Mouse (Mus musculus): Measurements from ENCODE around the gene Exd1. TPM values are rescaled to one million over a fixed set of nuclear protein-coding genes. Genes with fewer than 3 reads are reported as not detected.

The Exd1 gene
- total and polyA plus RNA-seq, 2 experiments from 2014 or later: 0.03 TPM; not detected in 1

GRCm38 (mm10) chr2:119538802-119539201 lies 8.6 kb downstream of the Exd1 start:
- ATAC-seq (ENCODE audit: insufficient read depth, low read depth): no peak

GRCm38 (mm10) chr2:119525422-119525821 lies 22.0 kb downstream of the Exd1 start:
- Histone ChIP-seq H3K36me3 (replicated peaks; ENCODE audit: control insufficient read depth, insufficient read depth, low read length) (no peaks in the 10 kb centered on the region), H3K4me1 (ENCODE audit: control insufficient read depth, insufficient read depth) (no peaks in the 10 kb centered on the region), H3K9me3 (replicated peaks; ENCODE audit: control insufficient read depth, low read length) (no peaks in the 10 kb centered on the region), H3K27ac (ENCODE audit: low read depth) (no peak overlapping the region), H3K9ac (replicated peaks; ENCODE audit: low read depth, low read length) (no peak overlapping the region), H3K4me3 (ENCODE audit: low read depth, low read length) (no peak overlapping the region), H3K27me3 (ENCODE audit: control insufficient read depth, insufficient read depth, low read length) (no peaks in the 10 kb centered on the region), H3K4me2 (ENCODE audit: low read depth, low read length) (no peak overlapping the region)
- DNase-seq (ENCODE audit: low spot score) (no peak), ATAC-seq (ENCODE audit: insufficient read depth, low read depth) (no peak)
- WGBS: 50% methylated on average over 4 of the region's 4 CpGs
- TF ChIP-seq CTCF (IDR thresholded peaks at IDR 0.05; ENCODE audit: low read depth) (no peak), EP300 (IDR thresholded peaks at IDR 0.05; ENCODE audit: low read depth) (no peak)

More at GRCm38 (mm10) chr2:119538802-119539201, 8.6 kb downstream of the Exd1 start:
- WGBS: 61% methylated on average over 9 of the region's 9 CpGs
- Histone ChIP-seq H3K27ac (ENCODE audit: low read depth) (no peak overlapping the region), H3K4me1 (ENCODE audit: control insufficient read depth, insufficient read depth) (no peaks in the 10 kb centered on the region), H3K4me2 (ENCODE audit: low read depth, low read length) (no peak overlapping the region), H3K9ac (replicated peaks; ENCODE audit: low read depth, low read length) (no peak overlapping the region), H3K36me3 (replicated peaks; ENCODE audit: control insufficient read depth, insufficient read depth, low read length) (no peaks in the 10 kb centered on the region), H3K4me3 (ENCODE audit: low read depth, low read length) (no peak overlapping the region), H3K9me3 (replicated peaks; ENCODE audit: control insufficient read depth, low read length) (no peaks in the 10 kb centered on the region), H3K27me3 (ENCODE audit: control insufficient read depth, insufficient read depth, low read length) (no peaks in the 10 kb centered on the region)
- TF ChIP-seq CTCF (IDR thresholded peaks at IDR 0.05; ENCODE audit: low read depth) (no peak), EP300 (IDR thresholded peaks at IDR 0.05; ENCODE audit: low read depth) (no peak)
- no peak for DNase-seq (ENCODE audit: low spot score)

GRCm38 (mm10) chr2:119523836-119524235 lies 23.6 kb downstream of the Exd1 start:
- 76% methylated on average over 4 of the region's 4 CpGs for WGBS
- no peaks in the 10 kb centered on the region for H3K36me3 ChIP-seq (replicated peaks; ENCODE audit: control insufficient read depth, insufficient read depth, low read length)
- no peak overlapping the region for H3K9ac ChIP-seq (replicated peaks; ENCODE audit: low read depth, low read length)
- no peak overlapping the region for H3K4me2 ChIP-seq (ENCODE audit: low read depth, low read length)
- H3K27me3 ChIP-seq (ENCODE audit: control insufficient read depth, insufficient read depth, low read length): no peaks in the 10 kb centered on the region
- no peak for ATAC-seq (ENCODE audit: insufficient read depth, low read depth)
- H3K9me3 ChIP-seq (replicated peaks; ENCODE audit: control insufficient read depth, low read length): no peaks in the 10 kb centered on the region
- no peaks in the 10 kb centered on the region for H3K4me1 ChIP-seq (ENCODE audit: control insufficient read depth, insufficient read depth)
- H3K27ac ChIP-seq (ENCODE audit: low read depth): no peak overlapping the region
- TF ChIP-seq CTCF (IDR thresholded peaks at IDR 0.05; ENCODE audit: low read depth): no peak
- no peak for TF ChIP-seq EP300 (IDR thresholded peaks at IDR 0.05; ENCODE audit: low read depth)
- H3K4me3 ChIP-seq (ENCODE audit: low read depth, low read length): no peak overlapping the region
- DNase-seq (ENCODE audit: low spot score): no peak

GRCm38 (mm10) chr2:119520550-119520949 lies 26.9 kb downstream of the Exd1 start:
- H3K27me3 ChIP-seq (ENCODE audit: control insufficient read depth, insufficient read depth, low read length): no peaks in the 10 kb centered on the region
- peak; percentile 11; the same call in 1 of the 2 replicates for TF ChIP-seq CTCF (IDR thresholded peaks at IDR 0.05; ENCODE audit: low read depth)
- no peak for TF ChIP-seq EP300 (IDR thresholded peaks at IDR 0.05; ENCODE audit: low read depth)
- no peak overlapping the region for H3K4me2 ChIP-seq (ENCODE audit: low read depth, low read length)
- no peaks in the 10 kb centered on the region for H3K9me3 ChIP-seq (replicated peaks; ENCODE audit: control insufficient read depth, low read length)
- no peaks in the 10 kb centered on the region for H3K36me3 ChIP-seq (replicated peaks; ENCODE audit: control insufficient read depth, insufficient read depth, low read length)
- H3K4me1 ChIP-seq (ENCODE audit: control insufficient read depth, insufficient read depth): no peaks in the 10 kb centered on the region
- H3K27ac ChIP-seq (ENCODE audit: low read depth): no peak overlapping the region
- H3K9ac ChIP-seq (replicated peaks; ENCODE audit: low read depth, low read length): no peak overlapping the region
- no peak overlapping the region for H3K4me3 ChIP-seq (ENCODE audit: low read depth, low read length)
- ATAC-seq (ENCODE audit: insufficient read depth, low read depth) (no peak), DNase-seq (ENCODE audit: low spot score) (peak; percentile 30)
- WGBS: 61% methylated on average over 7 of the region's 7 CpGs

GRCm38 (mm10) chr2:119516811-119517210 lies 30.6 kb downstream of the Exd1 start:
- Histone ChIP-seq H3K27me3 (ENCODE audit: control insufficient read depth, insufficient read depth, low read length) (no peaks in the 10 kb centered on the region), H3K4me2 (ENCODE audit: low read depth, low read length) (no peak overlapping the region), H3K4me1 (ENCODE audit: control insufficient read depth, insufficient read depth) (no peaks in the 10 kb centered on the region), H3K36me3 (replicated peaks; ENCODE audit: control insufficient read depth, insufficient read depth, low read length) (no peaks in the 10 kb centered on the region), H3K9me3 (replicated peaks; ENCODE audit: control insufficient read depth, low read length) (no peaks in the 10 kb centered on the region), H3K27ac (ENCODE audit: low read depth) (no peak overlapping the region), H3K4me3 (ENCODE audit: low read depth, low read length) (no peak overlapping the region), H3K9ac (replicated peaks; ENCODE audit: low read depth, low read length) (no peak overlapping the region)
- TF ChIP-seq CTCF (IDR thresholded peaks at IDR 0.05; ENCODE audit: low read depth) (no peak), EP300 (IDR thresholded peaks at IDR 0.05; ENCODE audit: low read depth) (no peak)
- no peak for DNase-seq (ENCODE audit: low spot score)
- no peak for ATAC-seq (ENCODE audit: insufficient read depth, low read depth)
- 55% methylated on average over 5 of the region's 5 CpGs for WGBS

GRCm38 (mm10) chr2:119514026-119514522 lies 33.4 kb downstream of the Exd1 start:
- ATAC-seq (ENCODE audit: insufficient read depth, low read depth) (no peak), DNase-seq (ENCODE audit: low spot score) (no peak)
- Histone ChIP-seq H3K27me3 (ENCODE audit: control insufficient read depth, insufficient read depth, low read length) (no peaks in the 10 kb centered on the region), H3K4me1 (ENCODE audit: control insufficient read depth, insufficient read depth) (no peaks in the 10 kb centered on the region), H3K27ac (ENCODE audit: low read depth) (no peak overlapping the region), H3K4me2 (ENCODE audit: low read depth, low read length) (no peak overlapping the region), H3K4me3 (ENCODE audit: low read depth, low read length) (no peak overlapping the region), H3K36me3 (replicated peaks; ENCODE audit: control insufficient read depth, insufficient read depth, low read length) (no peaks in the 10 kb centered on the region), H3K9ac (replicated peaks; ENCODE audit: low read depth, low read length) (no peak overlapping the region), H3K9me3 (replicated peaks; ENCODE audit: control insufficient read depth, low read length) (no peaks in the 10 kb centered on the region)
- WGBS: 66% methylated on average over 3 of the region's 3 CpGs
- TF ChIP-seq CTCF (IDR thresholded peaks at IDR 0.05; ENCODE audit: low read depth) (no peak), EP300 (IDR thresholded peaks at IDR 0.05; ENCODE audit: low read depth) (no peak)

Measured in heart, postnatal 0 days (tissue).